Mouse (Mus musculus): Measurements from ENCODE around the gene Xpo1. TPM values are rescaled to one million over a fixed set of nuclear protein-coding genes. Genes with fewer than 3 reads are reported as not detected.

Gene Xpo1
- polyA plus RNA-seq, 1 experiment from 2014 or later, result 84.1 TPM

- Histone ChIP-seq H3K27ac (ENCODE audit: low read depth, low read length) (peak overlapping the region; percentile 99), H3K9ac (ENCODE audit: low read depth, low read length) (peak overlapping the region; percentile 97), H3K4me1 (ENCODE audit: control insufficient read depth, insufficient read depth, low read length) (peaks cover 5% of the 10 kb centered on the region), H3K27me3 (ENCODE audit: control insufficient read depth, insufficient read depth, low read length) (no peaks in the 10 kb centered on the region), H3K9me3 (replicated peaks; ENCODE audit: control insufficient read depth, low read length) (no peaks in the 10 kb centered on the region), H3K4me3 (ENCODE audit: low read depth, low read length) (peak overlapping the region; percentile 97), H3K36me3 (ENCODE audit: control insufficient read depth, insufficient read depth, low read length) (peaks cover 3% of the 10 kb centered on the region; the same call in 1 of the 2 replicates), H3K4me2 (peak overlapping the region; percentile 74)
- WGBS (ENCODE audit: insufficient replicate concordance), result under 1% methylated on average over 69 of the region's 98 CpGs
- ATAC-seq (replicated peaks; ENCODE audit: insufficient number of reproducible peaks, low FRiP score, low TSS enrichment), result peak; percentile 98
Measured at GRCm38 (mm10) chr11:23305673-23306608, 50.1 kb downstream of the Xpo1 start.

GRCm38 (mm10) chr11:23306764-23307565 is 51.1 kb downstream of the Xpo1 start, which contains the start of gene Usp34:
TSS of gene Usp34 (plus strand) at chr11:23306895.
- Histone ChIP-seq H3K4me3 (ENCODE audit: low read depth, low read length) (peak within 1 kb of the TSS; percentile 97), H3K9me3 (replicated peaks; ENCODE audit: control insufficient read depth, low read length) (no peaks in the 10 kb centered on the region), H3K4me1 (ENCODE audit: control insufficient read depth, insufficient read depth, low read length) (peaks cover 5% of the 10 kb centered on the region), H3K27ac (ENCODE audit: low read depth, low read length) (peak within 1 kb of the TSS; percentile 99), H3K4me2 (peak within 1 kb of the TSS; percentile 74), H3K27me3 (ENCODE audit: control insufficient read depth, insufficient read depth, low read length) (no peaks in the 10 kb centered on the region), H3K36me3 (ENCODE audit: control insufficient read depth, insufficient read depth, low read length) (peaks cover 3% of the 10 kb centered on the region; the same call in 1 of the 2 replicates), H3K9ac (ENCODE audit: low read depth, low read length) (peak within 1 kb of the TSS; percentile 97)
- ATAC-seq (replicated peaks; ENCODE audit: insufficient number of reproducible peaks, low FRiP score, low TSS enrichment), result peak; percentile 67
- WGBS (ENCODE audit: insufficient replicate concordance), result under 1% methylated on average over 59 of the region's 80 CpGs

GRCm38 (mm10) chr11:23307566-23307920 is 51.7 kb downstream of the Xpo1 start:
- no peaks in the 10 kb centered on the region for H3K9me3 ChIP-seq (replicated peaks; ENCODE audit: control insufficient read depth, low read length)

GRCm38 (mm10) chr11:23313496-23313895 is 57.7 kb downstream of the Xpo1 start:
- Histone ChIP-seq H3K4me1 (ENCODE audit: control insufficient read depth, insufficient read depth, low read length) (peaks cover 5% of the 10 kb centered on the region; the same call in 1 of the 2 replicates), H3K9me3 (replicated peaks; ENCODE audit: control insufficient read depth, low read length) (no peaks in the 10 kb centered on the region), H3K9ac (ENCODE audit: low read depth, low read length) (no peak overlapping the region), H3K27ac (ENCODE audit: low read depth, low read length) (no peak overlapping the region), H3K4me3 (ENCODE audit: low read depth, low read length) (no peak overlapping the region), H3K4me2 (no peak overlapping the region), H3K27me3 (ENCODE audit: control insufficient read depth, insufficient read depth, low read length) (no peaks in the 10 kb centered on the region), H3K36me3 (ENCODE audit: control insufficient read depth, insufficient read depth, low read length) (peaks cover 3% of the 10 kb centered on the region; the same call in 1 of the 2 replicates)
- WGBS (ENCODE audit: insufficient replicate concordance), result 52% methylated on average over 1 of the region's 1 CpGs
- ATAC-seq (replicated peaks; ENCODE audit: insufficient number of reproducible peaks, low FRiP score, low TSS enrichment), result no peak

More at GRCm38 (mm10) chr11:23307566-23307920, 51.7 kb downstream of the Xpo1 start:
- H3K4me2 ChIP-seq, result peak overlapping the region; percentile 74
- ATAC-seq (replicated peaks; ENCODE audit: insufficient number of reproducible peaks, low FRiP score, low TSS enrichment), result no peak
- H3K36me3 ChIP-seq (ENCODE audit: control insufficient read depth, insufficient read depth, low read length), result peaks cover 3% of the 10 kb centered on the region; the same call in 1 of the 2 replicates
- peak overlapping the region; percentile 97 for H3K9ac ChIP-seq (ENCODE audit: low read depth, low read length)
- H3K4me3 ChIP-seq (ENCODE audit: low read depth, low read length), result peak overlapping the region; percentile 97
- H3K4me1 ChIP-seq (ENCODE audit: control insufficient read depth, insufficient read depth, low read length), result peaks cover 7% of the 10 kb centered on the region
- 3% methylated on average over 6 of the region's 6 CpGs for WGBS (ENCODE audit: insufficient replicate concordance)
- H3K27me3 ChIP-seq (ENCODE audit: control insufficient read depth, insufficient read depth, low read length), result no peaks in the 10 kb centered on the region
- peak overlapping the region; percentile 99 for H3K27ac ChIP-seq (ENCODE audit: low read depth, low read length)

DNA sequence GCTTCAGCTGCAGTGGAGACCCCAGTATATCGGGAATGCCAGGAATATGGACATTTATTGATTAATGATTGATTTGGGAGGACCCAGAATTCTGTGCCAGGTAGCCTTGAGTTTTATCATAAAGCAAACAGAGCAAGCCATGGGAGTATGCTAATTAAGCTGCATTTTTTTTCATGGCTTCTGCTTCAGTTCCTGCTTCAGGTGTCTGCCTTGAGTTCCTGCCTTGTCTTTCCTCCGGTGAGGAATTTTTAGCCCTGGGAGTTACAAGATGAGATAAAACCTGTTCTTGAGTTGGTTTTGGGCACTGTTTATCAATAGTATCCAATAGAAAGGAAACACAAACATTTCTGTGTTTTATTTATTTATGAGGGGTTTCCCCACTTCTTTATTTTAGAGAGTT is 73.6 kb downstream of the Xpo1 start:
- 84% methylated on average over 2 of the region's 2 CpGs for WGBS (ENCODE audit: insufficient replicate concordance)
- Histone ChIP-seq H3K27ac (ENCODE audit: low read depth, low read length) (no peak overlapping the region), H3K9me3 (replicated peaks; ENCODE audit: control insufficient read depth, low read length) (no peaks in the 10 kb centered on the region), H3K4me1 (ENCODE audit: control insufficient read depth, insufficient read depth, low read length) (no peaks in the 10 kb centered on the region), H3K4me3 (ENCODE audit: low read depth, low read length) (no peak overlapping the region), H3K36me3 (ENCODE audit: control insufficient read depth, insufficient read depth, low read length) (no peaks in the 10 kb centered on the region; the same call in 1 of the 2 replicates), H3K27me3 (ENCODE audit: control insufficient read depth, insufficient read depth, low read length) (no peaks in the 10 kb centered on the region), H3K9ac (ENCODE audit: low read depth, low read length) (no peak overlapping the region), H3K4me2 (no peak overlapping the region)
- no peak for ATAC-seq (replicated peaks; ENCODE audit: insufficient number of reproducible peaks, low FRiP score, low TSS enrichment)

DNA sequence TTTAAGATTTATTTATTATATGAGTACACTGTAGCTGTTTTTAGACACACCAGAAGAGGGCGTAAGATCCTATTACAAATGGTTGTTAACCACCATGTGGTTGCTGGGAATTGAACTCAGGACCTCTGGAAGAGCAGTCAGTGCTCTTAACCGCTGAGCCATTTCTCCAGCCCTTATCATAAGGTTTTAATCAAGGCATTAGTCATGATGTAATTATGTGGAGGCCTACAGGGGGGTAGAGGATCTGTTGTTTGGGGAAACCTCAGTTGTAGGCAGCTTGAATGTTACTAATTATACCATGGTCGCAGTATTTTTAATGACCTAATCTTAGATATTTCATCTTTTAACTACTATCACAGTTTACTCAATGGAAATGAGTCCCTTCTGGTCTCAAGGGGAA is 76.3 kb downstream of the Xpo1 start:
- no peak for ATAC-seq (replicated peaks; ENCODE audit: insufficient number of reproducible peaks, low FRiP score, low TSS enrichment)
- H3K4me3 ChIP-seq (ENCODE audit: low read depth, low read length), result no peak overlapping the region
- 83% methylated on average over 3 of the region's 3 CpGs for WGBS (ENCODE audit: insufficient replicate concordance)
- no peaks in the 10 kb centered on the region for H3K27me3 ChIP-seq (ENCODE audit: control insufficient read depth, insufficient read depth, low read length)
- H3K36me3 ChIP-seq (ENCODE audit: control insufficient read depth, insufficient read depth, low read length), result no peaks in the 10 kb centered on the region; the same call in 1 of the 2 replicates
- no peaks in the 10 kb centered on the region for H3K4me1 ChIP-seq (ENCODE audit: control insufficient read depth, insufficient read depth, low read length)
- H3K9me3 ChIP-seq (replicated peaks; ENCODE audit: control insufficient read depth, low read length), result no peaks in the 10 kb centered on the region
- no peak overlapping the region for H3K9ac ChIP-seq (ENCODE audit: low read depth, low read length)
- no peak overlapping the region for H3K27ac ChIP-seq (ENCODE audit: low read depth, low read length)
- H3K4me2 ChIP-seq, result no peak overlapping the region

DNA sequence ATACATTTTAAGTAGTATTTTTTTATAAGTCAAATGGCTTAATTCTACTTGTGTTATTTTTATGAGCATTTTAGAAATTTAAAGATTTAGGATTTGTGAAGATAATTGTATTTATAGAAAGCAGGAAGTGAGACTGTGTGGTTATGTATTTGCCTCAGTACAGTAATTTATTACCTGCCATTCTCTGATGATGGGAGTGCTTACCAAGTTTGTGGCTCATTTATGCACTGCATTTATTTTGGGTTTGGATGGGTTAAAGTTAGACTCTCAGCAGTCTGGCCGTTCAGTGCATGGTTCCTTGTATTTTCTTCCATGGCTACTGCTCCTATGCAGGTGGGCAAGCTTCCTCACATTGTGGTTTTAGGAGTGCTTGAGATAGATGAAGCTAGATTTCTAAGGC is 79.3 kb downstream of the Xpo1 start:
- Histone ChIP-seq H3K4me2 (no peak overlapping the region), H3K36me3 (ENCODE audit: control insufficient read depth, insufficient read depth, low read length) (no peaks in the 10 kb centered on the region; the same call in 1 of the 2 replicates), H3K4me1 (ENCODE audit: control insufficient read depth, insufficient read depth, low read length) (no peaks in the 10 kb centered on the region), H3K9me3 (replicated peaks; ENCODE audit: control insufficient read depth, low read length) (no peaks in the 10 kb centered on the region), H3K27ac (ENCODE audit: low read depth, low read length) (no peak overlapping the region), H3K27me3 (ENCODE audit: control insufficient read depth, insufficient read depth, low read length) (no peaks in the 10 kb centered on the region), H3K9ac (ENCODE audit: low read depth, low read length) (no peak overlapping the region), H3K4me3 (ENCODE audit: low read depth, low read length) (no peak overlapping the region)
- no peak for ATAC-seq (replicated peaks; ENCODE audit: insufficient number of reproducible peaks, low FRiP score, low TSS enrichment)
- WGBS (ENCODE audit: insufficient replicate concordance), result 74% methylated on average over 1 of the region's 1 CpGs
